ENCODE assay signal across 25 mouse cellular contexts in genomic region chr1:135799109-135799627, GRCm38 (mm10). TPM values are rescaled to one million over a fixed set of nuclear protein-coding genes. Genes with fewer than 3 reads are reported as not detected.
DNase-seq lines count a peak whose midpoint lies in the region; ATAC-seq and TF ChIP-seq lines count a peak whose summit lies in the region.
"Had no signal": no experiment of that assay in that cellular context is flagged by ENCODE, and none has a peak within 500 bp of the region (broad histone marks: within the 10 kb centered on the region; RNA-seq: fewer than 3 reads in every experiment).

No protein-coding gene starts in this region.

- peak overlapping the region; percentile 87 for H3K9ac ChIP-seq in heart, embryonic 11.5 days (ENCODE audit: low read depth, low read length)
- peak overlapping the region; percentile 68 for H3K9ac ChIP-seq in heart, postnatal 0 days (replicated peaks; ENCODE audit: low read depth, low read length)
- H3K9ac ChIP-seq in limb, embryonic 13.5 days = no peak overlapping the region
- H3K9ac ChIP-seq: embryonic facial prominence, embryonic 13.5 days; forebrain, embryonic 15.5 days; liver, embryonic 12.5 days; midbrain, embryonic 12.5 days; stomach, embryonic 15.5 days had no signal

- WGBS in heart, embryonic 11.5 days (ENCODE audit: insufficient replicate concordance) = 11% methylated on average over 8 of the region's 8 CpGs
- WGBS in heart, postnatal 0 days = 15% methylated on average over 8 of the region's 8 CpGs
- WGBS in limb, embryonic 13.5 days = 32% methylated on average over 8 of the region's 8 CpGs

- TF ChIP-seq EP300 in heart, postnatal 0 days (IDR thresholded peaks at IDR 0.05; ENCODE audit: low read depth) = no peak

- no peak for DNase-seq in heart, postnatal 25 days (ENCODE audit: low spot score)
- DNase-seq in heart, postnatal 0 days (ENCODE audit: low spot score) = peak; percentile 85
- DNase-seq in heart, adult 18-20 months = no peak
- DNase-seq in heart, postnatal 4 days = peak; percentile 75
- DNase-seq in kidney, adult 8-10 months = no peak
- no peak for DNase-seq in embryo, embryonic 11 days
- DNase-seq: adrenal gland, postnatal 25 days; cerebellum, adult 9-10 months; gastrocnemius, postnatal 14 days; kidney, adult 11 months; kidney, postnatal 4 days; lung, adult 18-20 months; thymus, adult 2 months; thymus, postnatal 4 days had no signal

- ATAC-seq in heart, embryonic 11.5 days (replicated peaks; ENCODE audit: insufficient number of reproducible peaks, low FRiP score, low TSS enrichment) = 0 out of 2 replicates have a peak, but pooled peaks have one; percentile 11
- peak; percentile 47 for ATAC-seq in heart, postnatal 0 days (ENCODE audit: insufficient read depth, low read depth)
- no peak for ATAC-seq in limb, embryonic 13.5 days (ENCODE audit: low FRiP score, low read depth)
- ATAC-seq: forebrain, embryonic 15.5 days; hindbrain, postnatal 0 days; liver, embryonic 12.5 days had no signal

- H3K27ac ChIP-seq in heart, embryonic 11.5 days (ENCODE audit: low read depth, low read length) = peak overlapping the region; percentile 100
- peak overlapping the region; percentile 95 for H3K27ac ChIP-seq in heart, postnatal 0 days (ENCODE audit: low read depth)
- no peak overlapping the region for H3K27ac ChIP-seq in limb, embryonic 13.5 days
- H3K27ac ChIP-seq: embryonic facial prominence, embryonic 13.5 days; forebrain, embryonic 15.5 days; hindbrain, postnatal 0 days; liver, embryonic 12.5 days; midbrain, embryonic 12.5 days had no signal

- peak overlapping the region; percentile 88 for H3K4me2 ChIP-seq in heart, embryonic 11.5 days
- peak overlapping the region; percentile 57 for H3K4me2 ChIP-seq in heart, postnatal 0 days (ENCODE audit: low read depth, low read length)
- no peak overlapping the region for H3K4me2 ChIP-seq in limb, embryonic 13.5 days (replicated peaks)
- H3K4me2 ChIP-seq: embryonic facial prominence, embryonic 13.5 days; forebrain, embryonic 15.5 days; liver, embryonic 12.5 days; midbrain, embryonic 12.5 days; stomach, embryonic 15.5 days had no signal

- H3K4me3 ChIP-seq in heart, embryonic 11.5 days (ENCODE audit: low read depth, low read length) = peak overlapping the region; percentile 65
- peak overlapping the region; percentile 48 for H3K4me3 ChIP-seq in heart, postnatal 0 days (ENCODE audit: low read depth, low read length)
- H3K4me3 ChIP-seq in limb, embryonic 13.5 days = peak overlapping the region; percentile 19; the same call in 1 of the 2 replicates
- H3K4me3 ChIP-seq: embryonic facial prominence, embryonic 13.5 days; forebrain, embryonic 15.5 days; liver, embryonic 12.5 days; midbrain, embryonic 12.5 days; stomach, embryonic 15.5 days had no signal

- H3K36me3 ChIP-seq in heart, embryonic 11.5 days (ENCODE audit: control insufficient read depth, insufficient read depth, low read length) = no peaks in the 10 kb centered on the region; the same call in 1 of the 2 replicates
- 0 out of 2 replicates have a peak, but pooled peaks cover 7% of the 10 kb centered on the region for H3K36me3 ChIP-seq in heart, postnatal 0 days (replicated peaks; ENCODE audit: control insufficient read depth, insufficient read depth, low read length)
- H3K36me3 ChIP-seq in limb, embryonic 13.5 days = no peaks in the 10 kb centered on the region
- H3K36me3 ChIP-seq: embryonic facial prominence, embryonic 13.5 days; forebrain, embryonic 15.5 days; liver, embryonic 12.5 days; midbrain, embryonic 12.5 days; stomach, embryonic 15.5 days had no signal

- no peaks in the 10 kb centered on the region for H3K9me3 ChIP-seq in heart, embryonic 11.5 days (replicated peaks; ENCODE audit: control insufficient read depth, low read length)
- no peaks in the 10 kb centered on the region for H3K9me3 ChIP-seq in heart, postnatal 0 days (replicated peaks; ENCODE audit: control insufficient read depth, low read length)
- no peaks in the 10 kb centered on the region for H3K9me3 ChIP-seq in limb, embryonic 13.5 days
- H3K9me3 ChIP-seq: embryonic facial prominence, embryonic 13.5 days; forebrain, embryonic 15.5 days; liver, embryonic 12.5 days; midbrain, embryonic 12.5 days; stomach, embryonic 15.5 days had no signal

- peaks cover 82% of the 10 kb centered on the region for H3K4me1 ChIP-seq in heart, embryonic 11.5 days (ENCODE audit: control insufficient read depth, insufficient read depth, low read length)
- peaks cover 51% of the 10 kb centered on the region for H3K4me1 ChIP-seq in heart, postnatal 0 days (ENCODE audit: control insufficient read depth, insufficient read depth)
- peaks cover 32% of the 10 kb centered on the region for H3K4me1 ChIP-seq in limb, embryonic 13.5 days

- intact Hi-C loops in heart, postnatal 25 days (cut with DNase I) = no loop called here

- TF ChIP-seq CTCF in heart, postnatal 0 days (IDR thresholded peaks at IDR 0.05; ENCODE audit: low read depth) = no peak

- no peaks in the 10 kb centered on the region for H3K27me3 ChIP-seq in heart, embryonic 11.5 days (ENCODE audit: control insufficient read depth, insufficient read depth, low read length)
- no peaks in the 10 kb centered on the region for H3K27me3 ChIP-seq in heart, postnatal 0 days (ENCODE audit: control insufficient read depth, insufficient read depth, low read length)
- peaks cover 13% of the 10 kb centered on the region for H3K27me3 ChIP-seq in limb, embryonic 13.5 days
- H3K27me3 ChIP-seq: forebrain, embryonic 15.5 days; stomach, embryonic 15.5 days had no signal

RNA-seq across cellular contexts. Expression of gene Lad1, which starts 19.2 kb away (rescaled TPM):
- polyA plus RNA-seq in heart, embryonic 11.5 days (2014; fragmentation: Nextera tagmentation; extraction: Ambion mirVana) = 2.3 and 3.1 TPM in 2 replicates
- total RNA-seq in heart, postnatal 25 days (2021) = 1 to 10 TPM; 5.6 to 6.0 TPM
- 4.4 and 32.9 TPM in 2 replicates for total RNA-seq in heart, postnatal 0 days (2014; rRNA removed; ENCODE audit: low replicate concordance)
- polyA plus RNA-seq in heart, postnatal 0 days (2015; fragmentation: Nextera tagmentation; extraction: Ambion mirVana) = 9.1 and 11.1 TPM in 2 replicates
- 1 to 10 TPM; 5.9 to 8.3 TPM for total RNA-seq in heart, adult 18-20 months (2021)
- total RNA-seq in heart, postnatal 4 days (2021) = 10 to 100 TPM in 1 of 2 experiments, 1 to 10 TPM in 1; 7.3 to 10.3 TPM
- 7.2 and 8.5 TPM in 2 replicates for polyA plus RNA-seq in limb, embryonic 13.5 days (2015; fragmentation: Nextera tagmentation; extraction: Ambion mirVana)
- total RNA-seq: adrenal gland, postnatal 25 days; hematopoietic stem cell, adult 5-6 weeks; megakaryocyte, adult 5-6 weeks had no signal

RNA-seq across cellular contexts. Expression of gene Tnni1, which starts 19.9 kb away (rescaled TPM):
- 3,442 and 3,640 TPM in 2 replicates for polyA plus RNA-seq in heart, embryonic 11.5 days (2014; fragmentation: Nextera tagmentation; extraction: Ambion mirVana)
- 1 to 10 TPM; 2.0 to 2.3 TPM for total RNA-seq in heart, postnatal 25 days (2021)
- total RNA-seq in heart, postnatal 0 days (2014; rRNA removed; ENCODE audit: low replicate concordance) = 4,186 and 4,592 TPM in 2 replicates
- 4,392 and 4,399 TPM in 2 replicates for polyA plus RNA-seq in heart, postnatal 0 days (2015; fragmentation: Nextera tagmentation; extraction: Ambion mirVana)
- total RNA-seq in heart, adult 18-20 months (2021) = 1 to 10 TPM; 1.5 to 1.7 TPM
- total RNA-seq in heart, postnatal 4 days (2021) = 1,000 to 10,000 TPM; 2,021 to 2,289 TPM
- polyA plus RNA-seq in limb, embryonic 13.5 days (2015; fragmentation: Nextera tagmentation; extraction: Ambion mirVana) = 241 and 246 TPM in 2 replicates
- total RNA-seq: adrenal gland, postnatal 25 days; hematopoietic stem cell, adult 5-6 weeks; neutrophil, adult 5-6 weeks had no signal

RNA-seq across cellular contexts. Expression of gene Phlda3, which starts 33.2 kb away (rescaled TPM):
- polyA plus RNA-seq in heart, embryonic 11.5 days (2014; fragmentation: Nextera tagmentation; extraction: Ambion mirVana) = 61.5 and 68.1 TPM in 2 replicates
- total RNA-seq in heart, postnatal 25 days (2021) = 10 to 100 TPM; 12.9 to 14.6 TPM
- total RNA-seq in heart, postnatal 0 days (2014; rRNA removed; ENCODE audit: low replicate concordance) = 87.5 and 130 TPM in 2 replicates
- polyA plus RNA-seq in heart, postnatal 0 days (2015; fragmentation: Nextera tagmentation; extraction: Ambion mirVana) = 65.5 and 67.2 TPM in 2 replicates
- 10 to 100 TPM; 11.0 to 11.7 TPM for total RNA-seq in heart, adult 18-20 months (2021)
- total RNA-seq in heart, postnatal 4 days (2021) = 10 to 100 TPM; 40.7 to 43.8 TPM
- 56.6 and 62.8 TPM in 2 replicates for polyA plus RNA-seq in limb, embryonic 13.5 days (2015; fragmentation: Nextera tagmentation; extraction: Ambion mirVana)
- total RNA-seq: hematopoietic stem cell, adult 5-6 weeks had no signal

RNA-seq across cellular contexts. Expression of gene Tnnt2, which starts 37.0 kb away (rescaled TPM):
- 3,916 and 3,947 TPM in 2 replicates for polyA plus RNA-seq in heart, embryonic 11.5 days (2014; fragmentation: Nextera tagmentation; extraction: Ambion mirVana)
- total RNA-seq in heart, postnatal 25 days (2021) = 1,000 to 10,000 TPM; 8,717 to 8,772 TPM
- 1,865 and 1,929 TPM in 2 replicates for total RNA-seq in heart, postnatal 0 days (2014; rRNA removed; ENCODE audit: low replicate concordance)
- 13,184 and 14,025 TPM in 2 replicates for polyA plus RNA-seq in heart, postnatal 0 days (2015; fragmentation: Nextera tagmentation; extraction: Ambion mirVana)
- total RNA-seq in heart, adult 18-20 months (2021) = over 10,000 TPM in 1 of 2 experiments, 1,000 to 10,000 TPM in 1; 9,387 to 10,464 TPM
- 1,000 to 10,000 TPM; 6,684 to 7,230 TPM for total RNA-seq in heart, postnatal 4 days (2021)
- polyA plus RNA-seq in limb, embryonic 13.5 days (2015; fragmentation: Nextera tagmentation; extraction: Ambion mirVana) = 84.9 and 88.9 TPM in 2 replicates
- total RNA-seq: hematopoietic stem cell, adult 5-6 weeks; megakaryocyte, adult 5-6 weeks; neutrophil, adult 5-6 weeks had no signal

Comparison
In these comparisons a context has a peak if more than half of its experiments do, and no peak if none do; other contexts are left out.
1. DNase-seq: peak in heart, postnatal 0 days (single experiment) and heart, postnatal 4 days (single experiment); none in heart, postnatal 25 days (single experiment), heart, adult 18-20 months (0 of 2), kidney, adult 8-10 months (0 of 2) and embryo, embryonic 11 days (single experiment).
2. RNA of gene Tnni1, which starts 19.9 kb away (total RNA-seq): 4,186 to 4,592 TPM in heart, postnatal 0 days and 2,021 to 2,289 TPM in heart, postnatal 4 days; 2.0 to 2.3 TPM in heart, postnatal 25 days and 1.5 to 1.7 TPM in heart, adult 18-20 months; every median in the first group is over 100 times any median in the second.
3. Peak in every context shown above with its lines, with median percentiles within 50 percentile points of each other: H3K4me3 ChIP-seq.